In the genomic region with DNA sequence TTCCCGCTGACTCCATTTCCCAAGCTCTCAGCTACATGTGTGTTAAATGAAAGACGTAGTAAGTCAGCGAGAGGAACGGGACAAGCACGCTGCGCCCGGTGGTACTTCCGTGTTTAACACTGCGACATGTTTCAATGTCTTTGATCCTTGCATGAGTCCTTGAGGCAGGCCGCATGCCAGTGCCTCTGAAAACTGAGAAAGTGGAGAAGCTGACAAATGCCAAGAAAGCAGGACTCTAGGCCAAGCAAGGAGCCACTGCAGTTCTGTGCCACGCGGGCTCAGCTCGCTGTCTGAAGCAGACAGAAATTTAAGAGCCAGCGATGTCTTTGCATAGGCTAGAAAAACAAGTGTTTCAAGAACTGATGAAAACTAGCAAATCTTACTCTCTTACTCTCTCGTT, we compare ENCODE assay signal across 20 mouse cellular contexts. TPM values are rescaled to one million over a fixed set of nuclear protein-coding genes. Genes with fewer than 3 reads are reported as not detected.
DNase-seq lines count a peak whose midpoint lies in the region; ATAC-seq and TF ChIP-seq lines count a peak whose summit lies in the region.
"Had no signal": no experiment of that assay in that cellular context is flagged by ENCODE, and none has a peak within 500 bp of the region (broad histone marks: within the 10 kb centered on the region; RNA-seq: fewer than 3 reads in every experiment).

No protein-coding gene starts in this region.

- no peak for TF ChIP-seq POLR2A in kidney, adult 2 months (IDR thresholded peaks at IDR 0.05; ENCODE audit: low read depth, low read length)

- peak; percentile 18 for DNase-seq in adrenal gland, postnatal 10 days
- DNase-seq in adrenal gland, postnatal 4 days (ENCODE audit: low spot score in 2 of 2) = no peak
- no peak for DNase-seq in layer of hippocampus, adult 2 months (ENCODE audit: low spot score in 2 of 2)
- DNase-seq in layer of hippocampus, adult 8-10 months (ENCODE audit: low spot score in 2 of 2) = no peak
- no peak for DNase-seq in kidney, adult 2 months
- no peak for DNase-seq in urinary bladder, postnatal 25 days (ENCODE audit: low spot score)
- DNase-seq: cerebellum, postnatal 36 days; kidney, postnatal 4 days; left cerebral cortex, postnatal 4 days; right cerebral cortex, postnatal 25 days; thymus, postnatal 36 days had no signal

- H3K4me2 ChIP-seq in embryonic facial prominence, embryonic 15.5 days (replicated peaks) = peak overlapping the region; percentile 19; the same call in 1 of the 2 replicates
- H3K4me2 ChIP-seq in limb, embryonic 13.5 days (replicated peaks) = peak overlapping the region; percentile 35
- H3K4me2 ChIP-seq: liver, embryonic 15.5 days; midbrain, embryonic 12.5 days; neural tube, embryonic 13.5 days had no signal

- no peaks in the 10 kb centered on the region for H3K9me3 ChIP-seq in embryonic facial prominence, embryonic 15.5 days (replicated peaks)
- H3K9me3 ChIP-seq in limb, embryonic 13.5 days = no peaks in the 10 kb centered on the region
- H3K9me3 ChIP-seq: hindbrain, embryonic 10.5 days; liver, embryonic 15.5 days; midbrain, embryonic 12.5 days; neural tube, embryonic 13.5 days had no signal

- no peaks in the 10 kb centered on the region for H3K27me3 ChIP-seq in embryonic facial prominence, embryonic 15.5 days
- no peaks in the 10 kb centered on the region for H3K27me3 ChIP-seq in limb, embryonic 13.5 days
- H3K27me3 ChIP-seq in kidney, adult 2 months (replicated peaks; ENCODE audit: control insufficient read depth, insufficient read depth, low read length) = no peaks in the 10 kb centered on the region
- H3K27me3 ChIP-seq: CH12.LX; liver, embryonic 15.5 days; midbrain, embryonic 12.5 days; neural tube, embryonic 13.5 days had no signal

- no peak overlapping the region for H3K9ac ChIP-seq in embryonic facial prominence, embryonic 15.5 days
- no peak overlapping the region for H3K9ac ChIP-seq in limb, embryonic 13.5 days
- H3K9ac ChIP-seq: liver, embryonic 15.5 days; midbrain, embryonic 12.5 days; neural tube, embryonic 13.5 days had no signal

- peak overlapping the region; percentile 74 for H3K27ac ChIP-seq in layer of hippocampus, adult 2 months
- no peak overlapping the region for H3K27ac ChIP-seq in embryonic facial prominence, embryonic 15.5 days (replicated peaks)
- no peak overlapping the region for H3K27ac ChIP-seq in limb, embryonic 13.5 days
- H3K27ac ChIP-seq in kidney, adult 2 months (ENCODE audit: insufficient read depth, low read depth, low read length) = no peak overlapping the region
- H3K27ac ChIP-seq: hindbrain, embryonic 10.5 days; liver, embryonic 15.5 days; macrophage; midbrain, embryonic 12.5 days; neural tube, embryonic 13.5 days had no signal

- 0 out of 2 replicates have a peak, but pooled peaks cover 8% of the 10 kb centered on the region for H3K4me1 ChIP-seq in embryonic facial prominence, embryonic 15.5 days
- peaks cover 10% of the 10 kb centered on the region for H3K4me1 ChIP-seq in limb, embryonic 13.5 days
- H3K4me1 ChIP-seq in kidney, adult 2 months (ENCODE audit: control insufficient read depth, insufficient read depth, low read length) = no peaks in the 10 kb centered on the region
- H3K4me1 ChIP-seq: hindbrain, embryonic 10.5 days; liver, embryonic 15.5 days; midbrain, embryonic 12.5 days had no signal

- no peaks in the 10 kb centered on the region for H3K36me3 ChIP-seq in embryonic facial prominence, embryonic 15.5 days
- no peaks in the 10 kb centered on the region for H3K36me3 ChIP-seq in limb, embryonic 13.5 days
- no peaks in the 10 kb centered on the region for H3K36me3 ChIP-seq in kidney, adult 2 months (ENCODE audit: control insufficient read depth, insufficient read depth, low read length)
- H3K36me3 ChIP-seq: hindbrain, embryonic 10.5 days; liver, embryonic 15.5 days; midbrain, embryonic 12.5 days; neural tube, embryonic 13.5 days had no signal

- no peak for TF ChIP-seq CTCF in layer of hippocampus, adult 2 months (conservative IDR thresholded peaks at IDR 0.05)
- TF ChIP-seq CTCF in kidney, adult 2 months (conservative IDR thresholded peaks at IDR 0.05; ENCODE audit: insufficient read depth, insufficient read length, low read depth, low read length) = no peak

- no peak for ATAC-seq in embryonic facial prominence, embryonic 15.5 days (ENCODE audit: insufficient number of reproducible peaks, low FRiP score, low TSS enrichment, low read depth)
- ATAC-seq in limb, embryonic 13.5 days (ENCODE audit: low FRiP score, low read depth) = no peak
- ATAC-seq: forebrain, embryonic 16.5 days had no signal

- 63% methylated on average over 15 of the region's 15 CpGs for WGBS in embryonic facial prominence, embryonic 15.5 days
- WGBS in limb, embryonic 13.5 days = 69% methylated on average over 15 of the region's 15 CpGs
- 78% methylated on average over 15 of the region's 15 CpGs for WGBS in kidney, adult 2 months

- H3K4me3 ChIP-seq in layer of hippocampus, adult 2 months = no peak overlapping the region; the same call in 1 of the 2 replicates
- no peak overlapping the region for H3K4me3 ChIP-seq in embryonic facial prominence, embryonic 15.5 days (replicated peaks)
- H3K4me3 ChIP-seq in limb, embryonic 13.5 days = no peak overlapping the region
- H3K4me3 ChIP-seq in kidney, adult 2 months (ENCODE audit: insufficient read depth, low read depth, low read length) = no peak overlapping the region
- H3K4me3 ChIP-seq: hindbrain, embryonic 10.5 days; liver, embryonic 15.5 days; midbrain, embryonic 12.5 days; neural tube, embryonic 13.5 days had no signal

RNA-seq across cellular contexts. Expression of gene Adcy2, which starts 15.3 kb away (rescaled TPM):
- 1 to 10 TPM; 2.0 to 3.7 TPM for total RNA-seq in adrenal gland, postnatal 10 days (2021)
- 1 to 10 TPM; 3.2 to 3.3 TPM for total RNA-seq in adrenal gland, postnatal 4 days (2021)
- total RNA-seq in layer of hippocampus, adult 2 months (2021) = 100 to 1,000 TPM; 116 TPM
- 100 to 1,000 TPM; 105 to 117 (median 111) TPM for total RNA-seq in layer of hippocampus, adult 8-10 months (2022)
- 8.0 and 8.5 TPM in 2 replicates for polyA plus RNA-seq in embryonic facial prominence, embryonic 15.5 days (2015; fragmentation: Nextera tagmentation; extraction: Ambion mirVana)
- 5.9 and 6.1 TPM in 2 replicates for polyA plus RNA-seq in limb, embryonic 13.5 days (2015; fragmentation: Nextera tagmentation; extraction: Ambion mirVana)
- polyA plus RNA-seq in kidney, adult 2 months (2012; rRNA removed) = 0.38 and 0.83 TPM in 2 replicates
- total RNA-seq: CH12.LX had no signal

Comparison
In these comparisons a context has a peak if more than half of its experiments do, and no peak if none do; other contexts are left out.
1. RNA of gene Adcy2, which starts 15.3 kb away (total RNA-seq): 116 TPM in layer of hippocampus, adult 2 months and 105 to 117 TPM in layer of hippocampus, adult 8-10 months; 2.0 to 3.7 TPM in adrenal gland, postnatal 10 days and 3.2 to 3.3 TPM in adrenal gland, postnatal 4 days; every median in the first group is over 10 times any median in the second.